Mouse (Mus musculus) spleen, adult 2 months (tissue): ENCODE results near the gene Bbs10.

Source experiments
- CTCF ChIP-seq: fragments of 200-500 bp; IDR thresholded peaks from 2 replicates; pipeline ENCODE4 v1.5.1; 2011; ENCODE audit warnings: mild to moderate bottlenecking, inconsistent platforms; ENCODE audit not compliant: insufficient read depth, insufficient read length, insufficient replicate concordance; ENCODE audit errors: extremely low read depth
- POLR2A ChIP-seq: fragments of 200-500 bp; IDR thresholded peaks from 2 replicates; pipeline ENCODE4 v1.6.1; 2011; ENCODE audit warnings: low read depth, low read length, inconsistent platforms

DNA sequence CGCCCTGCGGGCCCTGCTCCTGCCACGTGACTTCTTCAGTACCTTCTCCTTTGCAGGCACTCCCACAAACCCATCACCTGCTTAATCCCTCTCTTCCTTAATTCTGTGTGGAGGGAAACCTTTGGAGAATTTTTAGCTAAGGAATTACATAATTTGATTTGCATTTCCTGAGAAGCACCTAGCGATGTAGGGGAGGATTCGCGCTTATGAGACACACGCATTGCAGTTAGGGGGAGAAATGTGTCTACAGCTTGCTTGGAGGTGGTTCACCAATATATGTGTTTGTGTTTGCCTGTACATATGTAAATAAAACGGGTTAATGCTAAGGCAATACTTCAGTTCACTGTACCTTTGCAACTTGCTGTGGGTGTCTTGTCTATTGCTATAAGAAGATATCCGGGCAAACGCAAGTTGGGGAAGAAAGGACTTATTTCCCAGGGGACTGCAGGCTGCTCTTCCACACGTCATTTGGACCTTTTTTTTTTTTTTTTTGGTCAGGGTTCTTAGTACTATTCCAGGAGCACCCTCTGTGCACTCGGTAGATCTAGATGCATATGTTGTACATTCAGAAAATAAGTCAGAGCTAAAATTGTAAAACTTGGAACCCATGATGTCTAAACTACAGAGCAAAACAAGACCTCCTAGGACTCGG lies 10.5 kb downstream of the Bbs10 start:
- TF ChIP-seq POLR2A (no peak), CTCF (no peak)
